Comparison of ENCODE assay signal across 24 mouse cellular contexts in the genomic region with DNA sequence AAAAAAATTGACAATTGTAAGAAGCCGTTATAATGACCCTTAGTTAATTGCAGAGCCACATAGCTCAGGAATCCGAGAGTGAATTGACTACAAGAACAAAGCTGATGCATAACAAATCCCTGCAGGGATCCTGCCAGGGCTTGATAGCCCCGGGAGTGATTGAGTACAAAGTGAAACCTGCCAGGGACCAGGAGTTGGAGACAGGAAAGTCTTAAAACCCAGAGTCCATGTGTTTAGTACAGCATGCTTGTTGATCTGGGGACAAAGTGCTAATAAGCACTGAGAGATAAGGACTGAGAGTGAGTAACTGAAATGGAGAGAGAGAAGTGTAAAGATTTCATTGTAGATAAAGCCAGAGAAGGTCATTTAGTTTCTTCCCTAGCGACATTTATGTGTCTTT. TPM values are rescaled to one million over a fixed set of nuclear protein-coding genes. Genes with fewer than 3 reads are reported as not detected.
DNase-seq lines count a peak whose midpoint lies in the region; ATAC-seq and TF ChIP-seq lines count a peak whose summit lies in the region.
"Had no signal": no experiment of that assay in that cellular context is flagged by ENCODE, and none has a peak within 500 bp of the region (broad histone marks: within the 10 kb centered on the region; RNA-seq: fewer than 3 reads in every experiment).

No protein-coding gene starts in this region.

- no peak for ATAC-seq in forebrain, embryonic 11.5 days (replicated peaks; ENCODE audit: low FRiP score)
- ATAC-seq in heart, embryonic 14.5 days (ENCODE audit: insufficient number of reproducible peaks, insufficient read depth, low FRiP score, low read depth) = no peak
- peak; percentile 39 for ATAC-seq in Patski
- no peak for ATAC-seq in kidney, embryonic 15.5 days (replicated peaks; ENCODE audit: low FRiP score)
- ATAC-seq: forebrain, embryonic 14.5 days; hindbrain, postnatal 0 days; liver, postnatal 0 days; midbrain, embryonic 16.5 days had no signal

- H3K27me3 ChIP-seq in forebrain, embryonic 10.5 days (ENCODE audit: poor library complexity, severe bottlenecking) = no peaks in the 10 kb centered on the region
- no peaks in the 10 kb centered on the region for H3K27me3 ChIP-seq in forebrain, embryonic 11.5 days (ENCODE audit: control insufficient read depth, insufficient read depth, low read length)
- H3K27me3 ChIP-seq in heart, embryonic 14.5 days (ENCODE audit: control insufficient read depth, insufficient read depth, low read length) = no peaks in the 10 kb centered on the region
- H3K27me3 ChIP-seq in Patski = no peaks in the 10 kb centered on the region
- H3K27me3 ChIP-seq in myocyte (ENCODE audit: control insufficient read depth, insufficient read depth, insufficient read length) = no peaks in the 10 kb centered on the region
- H3K27me3 ChIP-seq in kidney, embryonic 15.5 days = no peaks in the 10 kb centered on the region
- H3K27me3 ChIP-seq: stomach, embryonic 15.5 days had no signal

- no peak overlapping the region for H3K4me2 ChIP-seq in forebrain, embryonic 11.5 days (ENCODE audit: low read depth, low read length, severe bottlenecking)
- peak overlapping the region; percentile 14; the same call in 1 of the 2 replicates for H3K4me2 ChIP-seq in heart, embryonic 14.5 days (ENCODE audit: low read length)
- H3K4me2 ChIP-seq in myocyte (ENCODE audit: low read depth) = peak overlapping the region; percentile 1
- no peak overlapping the region for H3K4me2 ChIP-seq in kidney, embryonic 15.5 days
- H3K4me2 ChIP-seq: stomach, embryonic 15.5 days had no signal

- no peak overlapping the region for H3ac ChIP-seq in myocyte (ENCODE audit: control insufficient read depth, insufficient read length)

- H3K36me3 ChIP-seq in forebrain, embryonic 10.5 days (replicated peaks) = 0 out of 2 replicates have a peak, but pooled peaks cover 2% of the 10 kb centered on the region
- H3K36me3 ChIP-seq in forebrain, embryonic 11.5 days (ENCODE audit: control insufficient read depth, insufficient read depth, low read length) = no peaks in the 10 kb centered on the region
- H3K36me3 ChIP-seq in heart, embryonic 14.5 days (ENCODE audit: control insufficient read depth, insufficient read depth, low read length) = no peaks in the 10 kb centered on the region
- H3K36me3 ChIP-seq in myocyte (ENCODE audit: control insufficient read depth, insufficient read depth) = no peaks in the 10 kb centered on the region
- no peaks in the 10 kb centered on the region for H3K36me3 ChIP-seq in kidney, embryonic 15.5 days
- H3K36me3 ChIP-seq: stomach, embryonic 15.5 days had no signal

- no peak overlapping the region for H3K4me3 ChIP-seq in forebrain, embryonic 10.5 days
- H3K4me3 ChIP-seq in forebrain, embryonic 11.5 days (ENCODE audit: low read depth, low read length) = no peak overlapping the region
- no peak overlapping the region for H3K4me3 ChIP-seq in heart, embryonic 14.5 days (ENCODE audit: control insufficient read depth in 1 of 2, insufficient read depth in 1 of 2, low read depth in 1 of 2, low read length in 2 of 2)
- H3K4me3 ChIP-seq in myocyte = no peak overlapping the region
- H3K4me3 ChIP-seq in kidney, embryonic 15.5 days (replicated peaks) = no peak overlapping the region
- H3K4me3 ChIP-seq: layer of hippocampus, adult 2 months; stomach, embryonic 15.5 days had no signal

- in situ Hi-C loops in Patski (cut with MboI; ENCODE audit: low pct_unique_long_range_greater_than_20kb) = no loop called here

- H3K9ac ChIP-seq in forebrain, embryonic 11.5 days (ENCODE audit: low read length) = no peak overlapping the region
- no peak overlapping the region; the same call in 1 of the 2 replicates for H3K9ac ChIP-seq in heart, embryonic 14.5 days (ENCODE audit: low read length)
- no peak overlapping the region for H3K9ac ChIP-seq in kidney, embryonic 15.5 days
- H3K9ac ChIP-seq: liver, postnatal 0 days; stomach, embryonic 15.5 days had no signal

- DNase-seq in forebrain, embryonic 10.5 days (ENCODE audit: extremely low spot score, low spot score) = no peak
- no peak for DNase-seq in forebrain, embryonic 11.5 days (ENCODE audit: low spot score)
- DNase-seq in heart, postnatal 4 days = no peak
- DNase-seq in Patski (ENCODE audit: low read depth, low spot score) = no peak
- DNase-seq in layer of hippocampus, postnatal 36 days = no peak
- DNase-seq: adrenal gland, postnatal 25 days; cerebellum, adult 18-20 months; gastrocnemius, postnatal 14 days; kidney, adult 2 months; kidney, postnatal 14 days; left cerebral cortex, postnatal 4 days; liver; liver, postnatal 0 days; lung, postnatal 14 days; right cerebral cortex, postnatal 25 days; thymus, adult 2 months had no signal

- H3K27ac ChIP-seq in forebrain, embryonic 10.5 days = peak overlapping the region; percentile 35; the same call in 1 of the 2 replicates
- no peak overlapping the region for H3K27ac ChIP-seq in forebrain, embryonic 11.5 days (ENCODE audit: low read depth, low read length)
- no peak overlapping the region for H3K27ac ChIP-seq in heart, embryonic 14.5 days (replicated peaks in 1 of 2; ENCODE audit: control insufficient read depth in 1 of 2, insufficient read depth in 1 of 2, low read depth in 2 of 2, low read length in 2 of 2)
- no peak overlapping the region for H3K27ac ChIP-seq in kidney, embryonic 15.5 days
- H3K27ac ChIP-seq: hindbrain, postnatal 0 days; layer of hippocampus, adult 2 months; stomach, embryonic 15.5 days had no signal

- TF ChIP-seq CTCF in Patski (IDR thresholded peaks at IDR 0.05) = no peak

- H3K4me1 ChIP-seq in forebrain, embryonic 10.5 days = peaks cover 9% of the 10 kb centered on the region
- H3K4me1 ChIP-seq in forebrain, embryonic 11.5 days (replicated peaks; ENCODE audit: control insufficient read depth, insufficient read depth, low read length) = no peaks in the 10 kb centered on the region
- H3K4me1 ChIP-seq in heart, embryonic 14.5 days (ENCODE audit: control insufficient read depth in 2 of 2, insufficient read depth in 2 of 2, low read length in 2 of 2) = peaks cover 6 to 13% of the 10 kb centered on the region in 2 experiments; a peak in 3 of 4 replicates
- H3K4me1 ChIP-seq in kidney, embryonic 15.5 days = no peaks in the 10 kb centered on the region
- H3K4me1 ChIP-seq: stomach, embryonic 15.5 days had no signal

- POLR2A ChIA-PET in Patski (lab: Charles Lee) = no interaction called here

- H3K79me2 ChIP-seq in myocyte (ENCODE audit: control insufficient read depth, insufficient read depth) = no peaks in the 10 kb centered on the region

- TF ChIP-seq POLR2A in myocyte (IDR thresholded peaks at IDR 0.05; ENCODE audit: insufficient read length, low read depth) = no peak

- 10% methylated on average over 4 of the region's 4 CpGs for WGBS in forebrain, embryonic 10.5 days
- WGBS in forebrain, embryonic 11.5 days = 6% methylated on average over 4 of the region's 4 CpGs
- 9% methylated on average over 4 of the region's 4 CpGs for WGBS in heart, embryonic 14.5 days
- WGBS in kidney, embryonic 15.5 days = 9% methylated on average over 4 of the region's 4 CpGs

- CTCF ChIA-PET in Patski (lab: Charles Lee) = no interaction called here

- no peaks in the 10 kb centered on the region for H3K9me3 ChIP-seq in forebrain, embryonic 10.5 days
- no peaks in the 10 kb centered on the region for H3K9me3 ChIP-seq in forebrain, embryonic 11.5 days (ENCODE audit: control insufficient read depth, low read length)
- no peaks in the 10 kb centered on the region for H3K9me3 ChIP-seq in heart, embryonic 14.5 days (ENCODE audit: control insufficient read depth, low read length)
- H3K9me3 ChIP-seq in kidney, embryonic 15.5 days (replicated peaks) = no peaks in the 10 kb centered on the region
- H3K9me3 ChIP-seq: stomach, embryonic 15.5 days had no signal

TF ChIP-seq in myocyte, 11 proteins besides CTCF, POLR2A, EP300 and RAD21 (continues in another document):
- no peak for TF ChIP-seq CEBPB (IDR thresholded peaks at IDR 0.05; ENCODE audit: insufficient read depth, poor library complexity, severe bottlenecking)
- no peak for TF ChIP-seq MYOG (IDR thresholded peaks at IDR 0.05; ENCODE audit: control insufficient read depth in 1 of 3, insufficient read depth in 1 of 3, insufficient read length in 2 of 3, low read depth in 2 of 3)
- TF ChIP-seq POLR2AphosphoS2 (IDR thresholded peaks at IDR 0.05; ENCODE audit: insufficient read length, low read depth) = no peak
- TF ChIP-seq TCF12 (IDR thresholded peaks at IDR 0.05; ENCODE audit: insufficient read depth, poor library complexity, severe bottlenecking) = no peak
- TF ChIP-seq MAX (IDR thresholded peaks at IDR 0.05; ENCODE audit: low read depth) = no peak
- TF ChIP-seq E2F4 (IDR thresholded peaks at IDR 0.05; ENCODE audit: insufficient read depth) = no peak
- no peak for TF ChIP-seq USF1 (IDR thresholded peaks at IDR 0.05; ENCODE audit: low read depth)

RNA-seq across cellular contexts. Expression of a gene that starts 22.9 kb away (rescaled TPM):
- 83.9 and 88.7 TPM in 2 replicates for polyA plus RNA-seq in forebrain, embryonic 10.5 days (2016; fragmentation: Nextera tagmentation; extraction: Ambion mirVana)
- polyA plus RNA-seq in forebrain, embryonic 11.5 days (2014; fragmentation: Nextera tagmentation; extraction: Ambion mirVana) = 74.3 and 87.0 TPM in 2 replicates
- 58.0 and 58.2 TPM in 2 replicates for polyA plus RNA-seq in heart, embryonic 14.5 days (2014; fragmentation: Nextera tagmentation; extraction: Ambion mirVana)
- 10 to 100 TPM; 45.7 to 47.6 TPM for total RNA-seq in heart, postnatal 4 days (2021)
- polyA plus RNA-seq in Patski (2021) = 66.7 TPM
- 10.9 TPM for polyA plus RNA-seq in myocyte (2012; fragmentation: generic; extraction: Trizol)
- total RNA-seq in layer of hippocampus, postnatal 36 days (2021) = 10 to 100 TPM; 18.1 to 18.2 TPM
- polyA plus RNA-seq in kidney, embryonic 15.5 days (2015; fragmentation: Nextera tagmentation; extraction: Ambion mirVana) = 64.6 and 66.3 TPM in 2 replicates

RNA-seq across cellular contexts. Expression of a gene that starts 23.0 kb away (rescaled TPM):
- 20.8 and 25.3 TPM in 2 replicates for polyA plus RNA-seq in forebrain, embryonic 10.5 days (2016; fragmentation: Nextera tagmentation; extraction: Ambion mirVana)
- 17.8 and 21.2 TPM in 2 replicates for polyA plus RNA-seq in forebrain, embryonic 11.5 days (2014; fragmentation: Nextera tagmentation; extraction: Ambion mirVana)
- polyA plus RNA-seq in heart, embryonic 14.5 days (2014; fragmentation: Nextera tagmentation; extraction: Ambion mirVana) = 8.8 and 9.5 TPM in 2 replicates
- total RNA-seq in heart, postnatal 4 days (2021) = 1 to 10 TPM; 8.6 to 9.1 TPM
- polyA plus RNA-seq in Patski (2021) (7.9 TPM), myocyte (2012; fragmentation: generic; extraction: Trizol) (0.46 TPM)
- 1 to 10 TPM; 2.0 to 2.5 TPM for total RNA-seq in layer of hippocampus, postnatal 36 days (2021)
- 9.2 and 10.8 TPM in 2 replicates for polyA plus RNA-seq in kidney, embryonic 15.5 days (2015; fragmentation: Nextera tagmentation; extraction: Ambion mirVana)

RNA-seq across cellular contexts. Expression of a gene that starts 31.1 kb away (rescaled TPM):
- 32.2 and 36.3 TPM in 2 replicates for polyA plus RNA-seq in forebrain, embryonic 10.5 days (2016; fragmentation: Nextera tagmentation; extraction: Ambion mirVana)
- 76.3 and 78.8 TPM in 2 replicates for polyA plus RNA-seq in forebrain, embryonic 11.5 days (2014; fragmentation: Nextera tagmentation; extraction: Ambion mirVana)
- 49.4 and 49.5 TPM in 2 replicates for polyA plus RNA-seq in heart, embryonic 14.5 days (2014; fragmentation: Nextera tagmentation; extraction: Ambion mirVana)
- total RNA-seq in heart, postnatal 4 days (2021) = 100 to 1,000 TPM; 223 to 230 TPM
- polyA plus RNA-seq in Patski (2021) = 47.7 TPM
- polyA plus RNA-seq in myocyte (2012; fragmentation: generic; extraction: Trizol) = 20.2 TPM
- 100 to 1,000 TPM; 693 to 758 TPM for total RNA-seq in layer of hippocampus, postnatal 36 days (2021)
- polyA plus RNA-seq in kidney, embryonic 15.5 days (2015; fragmentation: Nextera tagmentation; extraction: Ambion mirVana) = 11.1 and 12.2 TPM in 2 replicates

Comparison
In these comparisons a context has a peak if more than half of its experiments do, and no peak if none do; other contexts are left out.
1. H3K4me2 ChIP-seq: peak in heart, embryonic 14.5 days (single experiment) and myocyte (single experiment); none in forebrain, embryonic 11.5 days (single experiment) and kidney, embryonic 15.5 days (single experiment).